Mouse (Mus musculus) spleen, embryonic (tissue): ENCODE data around the gene Gm49601.

ENCODE experiments used
- CTCF ChIA-PET: fragments of 350-600 bp; sonication (Branson Sonifier 250); formaldehyde crosslinking; loops from one replicate; lab custom pipeline; 2022; lab: Charles Lee

Gm49601 gene

GRCm38 (mm10) chr16:18626376-18626878 is at the start of gene Gm49601:
TSS of gene Gm49601 (minus strand) at chr16:18626427.
- CTCF ChIA-PET, result no interaction called here

GRCm38 (mm10) chr16:18673005-18673404 is 46.8 kb upstream of the Gm49601 start:
- CTCF ChIA-PET, result no interaction called here

GRCm38 (mm10) chr16:18672027-18672426 is 45.8 kb upstream of the Gm49601 start:
- CTCF ChIA-PET, result no interaction called here

- CTCF ChIA-PET, result no interaction called here
Observed at GRCm38 (mm10) chr16:18669914-18670313, 43.7 kb upstream of the Gm49601 start.

GRCm38 (mm10) chr16:18658597-18658996 is 32.4 kb upstream of the Gm49601 start:
- CTCF ChIA-PET, result no interaction called here

- CTCF ChIA-PET, result no interaction called here
Observed at GRCm38 (mm10) chr16:18655372-18656098, 29.3 kb upstream of the Gm49601 start.

GRCm38 (mm10) chr16:18653290-18654160 is 27.3 kb upstream of the Gm49601 start:
- CTCF ChIA-PET, result no interaction called here

GRCm38 (mm10) chr16:18649126-18649525 is 22.9 kb upstream of the Gm49601 start:
- CTCF ChIA-PET, result no interaction called here

- CTCF ChIA-PET, result no interaction called here
Observed at GRCm38 (mm10) chr16:18645329-18645728, 19.1 kb upstream of the Gm49601 start.

GRCm38 (mm10) chr16:18644485-18644884 is 18.3 kb upstream of the Gm49601 start:
- CTCF ChIA-PET, result no interaction called here

- CTCF ChIA-PET, result interaction anchor here (0.8 kb wide), 1 partner anchor 23 kb away, joined by 3 read pairs; no protein-coding TSS in a partner anchor
Observed at GRCm38 (mm10) chr16:18643406-18643998, 17.3 kb upstream of the Gm49601 start.

GRCm38 (mm10) chr16:18642897-18643296 is 16.7 kb upstream of the Gm49601 start:
- CTCF ChIA-PET, result no interaction called here

GRCm38 (mm10) chr16:18642291-18642690 is 16.1 kb upstream of the Gm49601 start:
- CTCF ChIA-PET, result no interaction called here

- CTCF ChIA-PET, result no interaction called here
Observed at GRCm38 (mm10) chr16:18639382-18639929, 13.2 kb upstream of the Gm49601 start.

GRCm38 (mm10) chr16:18638396-18638795 is 12.2 kb upstream of the Gm49601 start:
- CTCF ChIA-PET, result no interaction called here

- CTCF ChIA-PET, result no interaction called here
Observed at GRCm38 (mm10) chr16:18636804-18637203, 10.6 kb upstream of the Gm49601 start.

GRCm38 (mm10) chr16:18636401-18636800 is 10.2 kb upstream of the Gm49601 start:
- CTCF ChIA-PET, result no interaction called here

- CTCF ChIA-PET, result no interaction called here
Observed at GRCm38 (mm10) chr16:18633333-18633732, 7.1 kb upstream of the Gm49601 start.

- CTCF ChIA-PET, result interaction anchor here (1.8 kb wide), 1 partner anchor 15 kb away, joined by 4 read pairs; no protein-coding TSS in a partner anchor
Observed at GRCm38 (mm10) chr16:18632816-18633215, 6.6 kb upstream of the Gm49601 start.

- CTCF ChIA-PET, result interaction anchor here (0.6 to 1.8 kb wide), 3 partner anchors 14 to 901 kb away, joined by 4 to 7 read pairs (median 4); no protein-coding TSS in a partner anchor
Observed at GRCm38 (mm10) chr16:18632059-18632458, 5.8 kb upstream of the Gm49601 start.

GRCm38 (mm10) chr16:18631141-18631540 is 4.9 kb upstream of the Gm49601 start:
- CTCF ChIA-PET, result interaction anchor here (1.8 kb wide), 1 partner anchor 13 kb away, joined by 4 read pairs; no protein-coding TSS in a partner anchor
